Mouse (Mus musculus) liver, embryonic 16.5 days (tissue): ENCODE data around the gene Gm10642. TPM values are rescaled to one million over a fixed set of nuclear protein-coding genes. Genes with fewer than 3 reads are reported as not detected.

Source experiments
- ATAC-seq: fragments of 200-750 bp; cut with Nextera tagmentation; 2 replicates; pipeline ENCODE4 v1.8.0; 2017; ENCODE audit warnings: low read depth, mild to moderate bottlenecking, moderate number of reproducible peaks, moderate library complexity
- H3K27ac ChIP-seq: fragments of 300-500 bp; sonication (generic); 2 replicates; pipeline ENCODE4 v1.5.1; 2014; ENCODE audit warnings: mild to moderate bottlenecking, low read length
- H3K27me3 ChIP-seq: fragments of 300-500 bp; sonication (generic); 2 replicates; pipeline ENCODE4 v1.6.1; 2014; ENCODE audit warnings: low read depth, low read length, mixed read lengths; ENCODE audit not compliant: control insufficient read depth, insufficient read depth
- H3K36me3 ChIP-seq: fragments of 300-500 bp; sonication (generic); 2 replicates; pipeline ENCODE4 v1.6.1; 2014; ENCODE audit warnings: mild to moderate bottlenecking; ENCODE audit not compliant: control insufficient read depth, insufficient read depth
- H3K4me1 ChIP-seq: fragments of 300-500 bp; sonication (generic); 2 replicates; pipeline ENCODE4 v1.6.1; 2014; ENCODE audit warnings: low read depth, low read length, mixed read lengths; ENCODE audit not compliant: control insufficient read depth
- H3K4me2 ChIP-seq: fragments of 300-500 bp; sonication (generic); 2 replicates; pipeline ENCODE4 v1.6.1; 2014; ENCODE audit warnings: low read depth, low read length, mixed read lengths
- H3K4me3 ChIP-seq: fragments of 300-500 bp; sonication (generic); 2 replicates; pipeline ENCODE4 v1.5.1; 2014; ENCODE audit warnings: low read depth, mild to moderate bottlenecking, low read length
- H3K9ac ChIP-seq: fragments of 300-500 bp; sonication (generic); 2 replicates; pipeline ENCODE4 v1.6.1; 2014; ENCODE audit warnings: low read depth, low read length
- H3K9me3 ChIP-seq: fragments of 300-500 bp; sonication (generic); replicated peaks from 2 replicates; pipeline ENCODE4 v1.6.1; 2016; ENCODE audit warnings: low read length; ENCODE audit not compliant: control insufficient read depth
- WGBS: fragments of 180-500 bp; shearing (Covaris S2); extraction: QIAGEN DNeasy Blood & Tissue Kit; methylation state at CpG from one replicate; pipeline ENCODE4 v1.1.7; 2014; ENCODE audit not compliant: insufficient replicate concordance; 5-methylcytosine and 5-hydroxymethylcytosine counted together
- polyA plus RNA-seq: library from polyadenylated mRNA; unstranded; fragments of >200 nt; fragmentation: Nextera tagmentation; extraction: Ambion mirVana; gene quantifications from 2 replicates; pipeline ENCODE4 v1.2.1, GENCODE M21; 2015

Gene Gm10642
- polyA plus RNA-seq, 1 experiment from 2014 or later: 0.90 TPM

DNA sequence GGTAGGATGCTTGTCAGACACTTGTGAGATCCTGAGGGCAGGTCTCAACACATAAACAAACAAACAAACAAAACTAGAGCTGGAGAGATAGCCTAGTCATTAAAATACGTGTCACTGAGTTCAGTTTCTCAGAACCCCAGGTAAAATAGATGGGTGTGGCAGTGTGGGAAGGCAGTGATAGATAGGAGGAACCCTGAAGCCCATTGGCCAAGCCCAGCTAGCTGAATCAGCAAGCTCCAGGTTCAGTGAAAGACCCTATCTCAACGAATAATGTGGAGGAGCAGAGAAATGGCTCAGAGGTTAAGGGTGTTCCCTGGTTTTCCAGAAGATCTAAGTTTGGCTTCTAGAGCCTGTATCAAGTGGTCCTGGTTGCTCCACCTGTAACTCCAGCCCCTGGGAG is 13.1 kb downstream of the Gm10642 start:
- Histone ChIP-seq H3K4me3 (no peak overlapping the region), H3K9ac (peak overlapping the region; percentile 22), H3K4me1 (peaks cover 35% of the 10 kb centered on the region), H3K27me3 (no peaks in the 10 kb centered on the region), H3K4me2 (peak overlapping the region; percentile 41), H3K36me3 (no peaks in the 10 kb centered on the region; the same call in 1 of the 2 replicates), H3K9me3 (peaks cover 3% of the 10 kb centered on the region), H3K27ac (peak overlapping the region; percentile 93)
- 11% methylated on average over 2 of the region's 2 CpGs for WGBS
- ATAC-seq: peak; percentile 91

DNA sequence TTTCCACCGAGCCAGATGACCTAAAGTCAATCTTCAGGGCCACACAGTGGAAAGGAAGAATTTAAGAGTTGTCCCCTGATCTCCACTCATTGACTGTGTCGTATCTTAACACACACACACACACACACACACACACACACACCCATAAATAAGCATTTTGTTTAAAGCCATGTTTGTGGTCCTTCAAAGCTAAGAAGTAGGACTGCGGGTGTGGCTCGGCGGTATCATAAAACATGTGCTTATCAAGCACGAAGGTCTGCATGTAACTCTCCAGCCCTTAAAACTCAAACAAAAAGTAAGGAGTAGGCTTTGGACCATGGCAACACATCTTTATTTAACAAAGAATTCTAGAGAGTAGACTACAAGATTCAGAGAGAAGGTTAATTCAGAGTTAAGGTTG is 14.3 kb downstream of the Gm10642 start:
- ATAC-seq: peak; percentile 70
- peak overlapping the region; percentile 53 for H3K9ac ChIP-seq
- no peaks in the 10 kb centered on the region for H3K27me3 ChIP-seq
- no peaks in the 10 kb centered on the region; the same call in 1 of the 2 replicates for H3K36me3 ChIP-seq
- no peak overlapping the region for H3K4me3 ChIP-seq
- peaks cover 3% of the 10 kb centered on the region for H3K9me3 ChIP-seq
- peak overlapping the region; percentile 28 for H3K4me2 ChIP-seq
- H3K27ac ChIP-seq: peak overlapping the region; percentile 93
- peaks cover 40% of the 10 kb centered on the region for H3K4me1 ChIP-seq
- WGBS: 27% methylated on average over 6 of the region's 6 CpGs

DNA sequence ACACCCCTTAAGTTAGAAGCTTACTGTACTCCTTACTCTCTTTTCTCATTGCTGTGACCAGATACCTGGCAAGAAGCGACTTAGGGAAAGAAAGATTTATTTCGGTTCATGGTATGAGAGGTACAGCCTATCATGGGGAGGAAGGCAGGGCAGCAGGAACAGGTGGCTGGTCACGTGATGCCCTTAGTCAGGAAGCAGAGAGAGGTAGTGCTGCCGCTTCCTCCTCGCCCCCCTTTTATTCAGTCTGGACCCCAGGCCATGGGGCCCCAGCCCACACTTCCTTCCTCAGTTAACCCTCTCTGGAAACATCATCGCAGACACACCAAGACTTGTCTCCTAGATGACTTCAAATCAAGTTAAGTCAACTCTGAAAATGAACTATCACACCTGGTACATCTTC is 15.2 kb downstream of the Gm10642 start:
- H3K36me3 ChIP-seq: no peaks in the 10 kb centered on the region
- H3K9me3 ChIP-seq: peaks cover 3% of the 10 kb centered on the region
- H3K27me3 ChIP-seq: no peaks in the 10 kb centered on the region
- 0 out of 2 replicates have a peak, but pooled peaks have one; percentile 19 for ATAC-seq
- 23% methylated on average over 6 of the region's 6 CpGs for WGBS
- peak overlapping the region; percentile 44; the same call in 1 of the 2 replicates for H3K4me2 ChIP-seq
- no peak overlapping the region for H3K4me3 ChIP-seq
- H3K27ac ChIP-seq: peak overlapping the region; percentile 93
- H3K9ac ChIP-seq: peak overlapping the region; percentile 47
- peaks cover 45% of the 10 kb centered on the region for H3K4me1 ChIP-seq

DNA sequence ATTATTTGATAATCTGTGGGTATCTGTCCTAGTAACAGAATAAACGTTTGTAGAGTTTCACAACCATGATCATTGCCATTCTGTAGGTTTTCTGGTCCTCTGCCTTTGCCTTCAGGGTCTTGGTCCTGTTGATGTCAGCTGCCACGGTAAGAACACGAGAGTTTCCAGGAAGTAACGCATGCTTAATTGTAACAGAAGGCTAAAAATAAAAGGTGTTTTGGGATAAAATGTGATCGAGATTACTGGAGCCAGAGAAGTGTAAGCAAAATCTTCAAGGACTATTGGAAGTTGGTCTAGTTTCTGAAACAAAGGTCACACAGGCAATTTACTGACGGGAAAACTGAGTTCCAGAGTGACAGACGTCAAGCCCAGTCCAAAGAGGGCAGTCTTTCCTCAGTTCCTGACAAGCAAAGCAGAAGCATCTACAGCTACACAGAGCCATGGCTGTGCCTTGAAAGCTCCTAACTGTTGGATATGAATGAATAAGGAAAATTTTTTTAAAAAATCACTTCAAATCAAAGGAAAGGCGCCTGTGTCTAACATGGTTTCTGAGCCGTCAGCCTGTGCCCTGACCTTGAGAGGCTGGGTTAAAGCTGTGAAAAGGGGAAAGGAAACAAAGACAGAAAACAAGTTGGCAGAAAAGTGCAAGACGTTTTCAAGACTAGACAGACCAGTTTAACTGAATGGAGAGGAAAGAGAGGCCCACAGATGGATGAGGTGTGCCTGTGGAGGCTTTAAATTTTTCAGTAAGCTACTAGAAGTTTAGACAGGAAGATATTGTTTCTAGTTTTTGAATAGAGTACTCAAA is 15.9 kb downstream of the Gm10642 start:
- H3K27ac ChIP-seq: peak overlapping the region; percentile 93
- peaks cover 45% of the 10 kb centered on the region for H3K4me1 ChIP-seq
- no peaks in the 10 kb centered on the region for H3K27me3 ChIP-seq
- ATAC-seq: no peak
- no peaks in the 10 kb centered on the region for H3K36me3 ChIP-seq
- H3K9ac ChIP-seq: peak overlapping the region; percentile 47
- peaks cover 3% of the 10 kb centered on the region for H3K9me3 ChIP-seq
- whole genome bisulfite sequencing: 22% methylated on average over 10 of the region's 10 CpGs
- H3K4me2 ChIP-seq: peak overlapping the region; percentile 44
- H3K4me3 ChIP-seq: no peak overlapping the region

DNA sequence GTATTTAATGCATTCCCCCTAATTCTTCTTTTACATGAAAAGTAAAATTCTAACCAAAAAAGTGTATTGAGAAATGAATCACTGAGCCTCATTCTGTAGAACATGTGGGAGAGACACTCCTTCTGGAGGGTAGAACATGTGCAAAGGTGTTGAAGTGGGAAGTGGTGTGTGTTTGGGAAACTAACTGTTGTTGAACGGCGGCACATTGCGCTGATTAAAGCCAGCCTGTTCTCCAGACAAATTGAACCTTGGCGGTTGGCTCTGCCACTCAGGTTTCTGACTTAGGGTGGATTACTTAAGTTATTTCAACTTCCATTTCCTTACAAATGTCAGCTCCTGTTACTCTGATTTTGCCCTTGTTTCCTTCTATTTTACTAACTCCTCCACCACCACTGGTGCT is 17.6 kb downstream of the Gm10642 start:
- H3K9ac ChIP-seq: no peak overlapping the region
- no peak for ATAC-seq
- no peaks in the 10 kb centered on the region for H3K27me3 ChIP-seq
- no peaks in the 10 kb centered on the region for H3K36me3 ChIP-seq
- no peak overlapping the region for H3K4me2 ChIP-seq
- H3K9me3 ChIP-seq: no peaks in the 10 kb centered on the region
- WGBS: 86% methylated on average over 4 of the region's 4 CpGs
- H3K27ac ChIP-seq: no peak overlapping the region
- H3K4me1 ChIP-seq: peaks cover 46% of the 10 kb centered on the region
- no peak overlapping the region for H3K4me3 ChIP-seq

DNA sequence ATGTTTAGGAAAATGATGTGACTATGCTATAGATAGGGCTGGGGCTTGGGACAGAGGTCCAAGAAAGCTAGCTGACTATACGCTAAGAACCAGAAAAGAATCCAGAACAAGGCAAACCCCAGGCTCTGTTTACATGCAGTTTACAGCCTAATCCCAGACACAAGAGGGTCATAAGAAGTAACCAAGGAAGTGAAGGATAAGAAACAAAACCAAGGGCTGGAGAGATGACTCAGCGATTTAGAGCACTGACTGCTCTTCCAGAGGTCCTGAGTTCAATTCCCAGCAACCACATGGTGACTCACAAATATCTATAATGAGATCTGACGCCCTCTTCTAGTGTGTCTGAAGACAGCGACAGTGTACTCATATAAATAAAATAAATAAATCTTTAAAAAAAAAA is 19.1 kb downstream of the Gm10642 start:
- no peaks in the 10 kb centered on the region for H3K9me3 ChIP-seq
- H3K4me2 ChIP-seq: no peak overlapping the region
- H3K4me1 ChIP-seq: peaks cover 38% of the 10 kb centered on the region
- no peak overlapping the region for H3K9ac ChIP-seq
- no peaks in the 10 kb centered on the region for H3K36me3 ChIP-seq
- WGBS: 64% methylated on average over 4 of the region's 4 CpGs
- H3K27ac ChIP-seq: peak overlapping the region; percentile 47; the same call in 1 of the 2 replicates
- H3K4me3 ChIP-seq: no peak overlapping the region
- no peaks in the 10 kb centered on the region for H3K27me3 ChIP-seq
- no peak for ATAC-seq

DNA sequence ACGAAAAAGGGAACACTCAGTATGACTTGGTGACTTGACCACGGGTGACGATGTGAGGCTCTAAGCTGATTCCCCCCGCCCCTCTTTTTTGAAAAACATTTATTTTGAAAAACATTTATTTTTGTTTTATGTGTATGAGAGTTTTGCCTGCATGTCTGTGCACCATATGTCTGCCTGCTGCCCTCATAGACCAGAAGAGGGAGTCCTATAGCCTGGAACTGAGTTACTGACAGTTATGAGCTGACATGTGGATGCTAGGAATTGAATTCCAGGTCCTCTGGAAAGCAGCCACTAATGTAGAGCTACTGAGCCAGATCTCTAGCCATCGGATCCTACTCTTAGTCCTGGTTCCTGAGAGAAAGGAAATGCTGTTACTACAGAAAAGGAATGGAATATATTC is 19.9 kb downstream of the Gm10642 start:
- no peak for ATAC-seq
- Histone ChIP-seq H3K36me3 (no peaks in the 10 kb centered on the region), H3K27me3 (no peaks in the 10 kb centered on the region), H3K4me1 (peaks cover 35% of the 10 kb centered on the region), H3K4me2 (no peak overlapping the region), H3K9me3 (no peaks in the 10 kb centered on the region), H3K9ac (no peak overlapping the region), H3K27ac (peak overlapping the region; percentile 40; the same call in 1 of the 2 replicates), H3K4me3 (no peak overlapping the region)
- 82% methylated on average over 5 of the region's 5 CpGs for WGBS

DNA sequence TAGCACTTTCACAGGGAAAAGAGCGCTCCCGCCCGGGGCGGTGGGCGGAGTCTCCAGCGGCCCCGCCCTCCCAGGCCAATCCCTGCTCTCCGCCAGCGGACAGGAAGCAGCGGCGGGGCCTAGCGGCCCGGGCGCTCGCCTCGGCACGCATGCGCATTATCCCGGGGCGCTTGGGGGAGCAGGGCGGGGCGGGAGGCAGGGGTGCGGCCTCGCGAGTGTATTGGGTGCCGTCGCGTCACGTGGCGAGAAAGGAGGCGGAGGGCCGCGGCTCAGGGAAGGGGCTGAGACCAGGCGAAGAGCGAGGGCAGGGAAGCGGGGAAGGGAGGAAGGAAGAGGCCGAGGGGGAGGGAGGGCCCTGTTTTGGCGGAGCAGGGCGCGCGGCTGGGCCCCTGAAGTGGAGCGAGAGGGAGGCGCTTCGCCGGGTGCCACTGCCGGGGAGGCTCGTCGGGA is 22.7 kb downstream of the Gm10642 start, which contains the start of gene Adam10:
Gene Adam10 (plus strand): TSS at position 316 of the 450 bp plus-strand sequence.
- Histone ChIP-seq H3K4me1 (peaks cover 33% of the 10 kb centered on the region), H3K36me3 (no peaks in the 10 kb centered on the region; the same call in 1 of the 2 replicates)

More for the DNA sequence above, 22.7 kb downstream of the Gm10642 start, which contains the start of gene Adam10:
- Histone ChIP-seq H3K9me3 (no peaks in the 10 kb centered on the region), H3K4me2 (peak within 1 kb of the TSS; percentile 87), H3K4me3 (peak within 1 kb of the TSS; percentile 80), H3K9ac (peak within 1 kb of the TSS; percentile 97), H3K27me3 (no peaks in the 10 kb centered on the region), H3K27ac (peak within 1 kb of the TSS; percentile 97)
- peak; percentile 97 for ATAC-seq
- 0% methylated on average over 43 of the region's 48 CpGs for WGBS
